Mouse (Mus musculus): Measurements from ENCODE around the gene Zbtb7b.

DNA sequence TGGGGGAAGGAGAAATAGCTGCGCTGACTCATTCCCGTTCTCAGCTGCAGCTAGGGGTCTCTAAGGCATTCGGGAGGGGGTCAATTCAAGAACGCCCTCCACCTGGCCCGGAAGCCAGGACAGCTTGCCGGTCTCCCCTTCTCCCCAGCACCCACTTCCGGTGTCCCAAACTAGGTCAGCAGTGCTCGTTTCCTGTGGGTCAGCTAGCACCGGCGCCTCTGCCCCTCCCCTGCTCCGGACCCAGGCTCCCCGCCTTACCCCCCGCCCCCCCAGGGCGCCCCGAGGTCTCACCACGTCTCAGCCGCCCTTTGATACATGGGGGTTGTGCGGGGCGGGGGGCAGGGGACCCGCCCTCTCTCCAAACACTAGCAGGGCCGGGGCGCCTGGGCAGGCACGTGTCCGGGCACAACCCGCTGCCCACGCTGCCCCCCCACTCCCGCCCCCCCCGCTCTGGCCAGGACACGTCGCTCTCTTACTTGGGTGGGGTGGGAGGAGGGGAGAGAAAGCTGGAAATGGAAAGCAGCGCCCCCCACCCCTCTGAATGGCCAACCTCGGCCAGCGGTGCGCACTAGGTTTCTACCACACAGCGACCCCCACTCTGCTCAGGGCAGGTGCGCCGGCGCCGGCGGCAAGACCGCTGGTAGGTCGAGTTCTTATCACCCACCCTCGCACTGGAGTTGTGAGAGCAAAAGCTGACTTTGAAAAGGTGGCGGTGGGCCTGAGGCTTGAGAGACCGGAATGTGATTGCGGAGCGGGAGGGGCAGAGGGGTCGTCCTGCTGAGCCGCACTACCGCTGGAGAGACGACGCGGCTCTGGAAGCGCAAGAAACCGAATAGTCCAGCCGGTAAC lies 2.7 kb downstream of the Zbtb7b start:
- no peak for TF ChIP-seq CTCF (conservative IDR thresholded peaks at IDR 0.05; ENCODE audit: low read length)
- TF ChIP-seq NANOG (IDR thresholded peaks at IDR 0.05; ENCODE audit: borderline replicate concordance, low read length), result no peak
- no peak for TF ChIP-seq POU5F1 (IDR thresholded peaks at IDR 0.05; ENCODE audit: borderline replicate concordance, low read length)

Data from E14TG2a.4 (cell line).